Mouse (Mus musculus): ENCODE data around the gene Zfp536.

The Zfp536 gene

GRCm38 (mm10) chr7:37689561-37690305 is 83.7 kb downstream of the Zfp536 start:
- no peak for ATAC-seq (ENCODE audit: low TSS enrichment)

GRCm38 (mm10) chr7:37689107-37689511 is 84.3 kb downstream of the Zfp536 start:
- ATAC-seq (ENCODE audit: low TSS enrichment) = no peak

- no peak for ATAC-seq (ENCODE audit: low TSS enrichment)
Measured at GRCm38 (mm10) chr7:37686366-37686765, 87.1 kb downstream of the Zfp536 start.

GRCm38 (mm10) chr7:37685247-37685646 is 88.2 kb downstream of the Zfp536 start:
- no peak for ATAC-seq (ENCODE audit: low TSS enrichment)

- no peak for ATAC-seq (ENCODE audit: low TSS enrichment)
Measured at GRCm38 (mm10) chr7:37681335-37681734, 92.1 kb downstream of the Zfp536 start.

GRCm38 (mm10) chr7:37663676-37664365 is 109.6 kb downstream of the Zfp536 start:
- ATAC-seq (ENCODE audit: low TSS enrichment) = no peak

- no peak for ATAC-seq (ENCODE audit: low TSS enrichment)
Measured at GRCm38 (mm10) chr7:37648671-37649070, 124.8 kb downstream of the Zfp536 start.

GRCm38 (mm10) chr7:37647917-37648615 is 125.4 kb downstream of the Zfp536 start:
- ATAC-seq (ENCODE audit: low TSS enrichment) = peak; percentile 78

- no peak for ATAC-seq (ENCODE audit: low TSS enrichment)
Measured at GRCm38 (mm10) chr7:37639740-37640397, 133.6 kb downstream of the Zfp536 start.

- ATAC-seq (ENCODE audit: low TSS enrichment) = no peak
Measured at GRCm38 (mm10) chr7:37634812-37635211, 138.6 kb downstream of the Zfp536 start.

- ATAC-seq (ENCODE audit: low TSS enrichment) = no peak
Measured at GRCm38 (mm10) chr7:37630410-37630809, 143.0 kb downstream of the Zfp536 start.

GRCm38 (mm10) chr7:37627897-37628510 is 145.4 kb downstream of the Zfp536 start:
- ATAC-seq (ENCODE audit: low TSS enrichment) = no peak

GRCm38 (mm10) chr7:37625758-37626157 is 147.7 kb downstream of the Zfp536 start:
- no peak for ATAC-seq (ENCODE audit: low TSS enrichment)

- no peak for ATAC-seq (ENCODE audit: low TSS enrichment)
Measured at GRCm38 (mm10) chr7:37624759-37625340, 148.6 kb downstream of the Zfp536 start.

GRCm38 (mm10) chr7:37623903-37624758 is 149.3 kb downstream of the Zfp536 start:
- ATAC-seq (ENCODE audit: low TSS enrichment) = peak; percentile 31; the same call in 1 of the 2 replicates

GRCm38 (mm10) chr7:37619254-37619653 is 154.2 kb downstream of the Zfp536 start:
- ATAC-seq (ENCODE audit: low TSS enrichment) = no peak

GRCm38 (mm10) chr7:37617880-37618279 is 155.6 kb downstream of the Zfp536 start:
- no peak for ATAC-seq (ENCODE audit: low TSS enrichment)

- ATAC-seq (ENCODE audit: low TSS enrichment) = no peak
Measured at GRCm38 (mm10) chr7:37615932-37616331, 157.5 kb downstream of the Zfp536 start.

- no peak for ATAC-seq (ENCODE audit: low TSS enrichment)
Measured at GRCm38 (mm10) chr7:37614381-37614780, 159.1 kb downstream of the Zfp536 start.

- ATAC-seq (ENCODE audit: low TSS enrichment) = no peak
Measured at GRCm38 (mm10) chr7:37608556-37608955, 164.9 kb downstream of the Zfp536 start.
